Mouse (Mus musculus): ENCODE measurements around the gene Gm20388.
"Not testable (repeated sequence)": the region's sequence is repeated elsewhere in the genome, so short reads cannot be mapped to it uniquely, and the experiment has no call there.

The Gm20388 gene

GRCm38 (mm10) chr8:123505267-123505666 lies 3594.6 kb downstream of the Gm20388 start:
- DNase-seq, result no peak

- no peak for DNase-seq
These were observed 3595.1 kb downstream of the Gm20388 start for GRCm38 (mm10) chr8:123505695-123506094.

- no peak for DNase-seq
These were observed 3596.5 kb downstream of the Gm20388 start for GRCm38 (mm10) chr8:123507153-123507552.

GRCm38 (mm10) chr8:123510819-123511218 lies 3600.2 kb downstream of the Gm20388 start:
- no peak for DNase-seq

- DNase-seq, result peak; percentile 36 to 40
These were observed 3603.5 kb downstream of the Gm20388 start for GRCm38 (mm10) chr8:123514136-123514535.

GRCm38 (mm10) chr8:123514781-123515539 lies 3604.3 kb downstream of the Gm20388 start, which contains the start of gene Dbndd1:
Gene Dbndd1, minus strand, starts transcription at chr8:123515463.
- DNase-seq, result peak; percentile 79 to 86

GRCm38 (mm10) chr8:123515540-123515897 lies 3604.9 kb downstream of the Gm20388 start:
- no peak for DNase-seq

- no peak for DNase-seq
These were observed 3606.0 kb downstream of the Gm20388 start for GRCm38 (mm10) chr8:123516596-123516995.

- no peak for DNase-seq
These were observed 3607.5 kb downstream of the Gm20388 start for GRCm38 (mm10) chr8:123518172-123518571.

- DNase-seq, result peak; percentile 91 to 92
These were observed 3608.0 kb downstream of the Gm20388 start, which contains the start of gene Gas8 for GRCm38 (mm10) chr8:123518667-123519066. Gene Gas8, plus strand, starts transcription at chr8:123518834.

- DNase-seq, result not testable (repeated sequence)
These were observed 3609.4 kb downstream of the Gm20388 start for GRCm38 (mm10) chr8:123520048-123520447.

GRCm38 (mm10) chr8:123527720-123528489 lies 3617.3 kb downstream of the Gm20388 start:
- no peak for DNase-seq

GRCm38 (mm10) chr8:123536242-123536989 lies 3625.8 kb downstream of the Gm20388 start:
- DNase-seq, result no peak

GRCm38 (mm10) chr8:123536990-123537380 lies 3626.3 kb downstream of the Gm20388 start:
- no peak for DNase-seq

- DNase-seq, result peak; percentile 34 to 45
These were observed 3627.0 kb downstream of the Gm20388 start for GRCm38 (mm10) chr8:123537641-123538040.

GRCm38 (mm10) chr8:123564221-123564620 lies 3653.6 kb downstream of the Gm20388 start:
- DNase-seq, result not testable (repeated sequence)

- DNase-seq, result peak; percentile 4 to 35
These were observed 3664.7 kb downstream of the Gm20388 start for GRCm38 (mm10) chr8:123575386-123575785.

- peak; percentile 2 to 17 for DNase-seq
These were observed 3690.1 kb downstream of the Gm20388 start for GRCm38 (mm10) chr8:123600666-123601172.

- DNase-seq, result not testable (repeated sequence)
These were observed 3690.8 kb downstream of the Gm20388 start for GRCm38 (mm10) chr8:123601457-123601856.

GRCm38 (mm10) chr8:123612652-123613051 lies 3702.0 kb downstream of the Gm20388 start:
- DNase-seq, result not testable (repeated sequence)

- not testable (repeated sequence) for DNase-seq
These were observed 3712.9 kb downstream of the Gm20388 start for GRCm38 (mm10) chr8:123623523-123623922.

GRCm38 (mm10) chr8:123624274-123624673 lies 3713.6 kb downstream of the Gm20388 start:
- DNase-seq, result no peak

GRCm38 (mm10) chr8:123624702-123625101 lies 3714.1 kb downstream of the Gm20388 start:
- no peak for DNase-seq
